Mouse (Mus musculus) left cerebral cortex, postnatal 10 days (tissue): ENCODE measurements at regions not wholly inside any gene's neighbourhood (a gene's known extent, or its start where the extent isn't known, plus 50 kb on each side); places are given as distances from the start of the nearest gene placed in this dataset.
A peak's percentile ranks its signal among the peaks of the same experiment; 100 is the strongest.

ENCODE experiments used
- DNase-seq, 2 experiments: peaks; one replicate each; pipeline ENCODE4 v3.0.0; 2021 to 2022; ENCODE audit warnings: low spot score in 2 of 2, mixed read lengths in 1 of 2; ENCODE audit errors: extremely low spot score in 1 of 2
- intact Hi-C: fragments of 180-260 bp; cut with DNase I; formaldehyde crosslinking; loops from one replicate; pipeline ENCODE4 v1.15.1; 2025

- intact Hi-C loops = no loop called here
- DNase-seq = no peak
Observed at GRCm38 (mm10) chr2:137236961-137237360, 120.5 kb upstream of the Jag1 start.

DNA sequence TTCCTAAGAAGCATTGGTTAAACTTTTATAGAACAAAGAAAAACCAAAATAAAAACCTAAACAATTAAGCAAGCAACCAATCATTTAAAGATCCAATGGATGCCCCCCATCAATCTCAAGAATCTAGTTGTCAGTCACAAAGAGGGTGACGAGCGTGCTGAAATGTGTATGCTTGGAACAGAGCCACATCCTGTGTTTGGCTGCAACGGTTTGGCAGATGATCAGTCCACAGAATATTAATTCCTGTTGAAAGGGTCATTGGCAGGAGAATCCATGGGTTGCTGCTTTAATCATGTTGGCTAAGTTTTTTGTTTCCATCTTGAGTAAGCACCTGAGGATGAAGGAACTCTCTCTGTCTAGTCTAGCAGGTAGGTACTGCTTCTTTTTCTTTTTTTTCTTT, 117.5 kb upstream of the Jag1 start:
- DNase-seq = peak in 1 of 2 experiments; percentile 36
- intact Hi-C loops = no loop called here

DNA sequence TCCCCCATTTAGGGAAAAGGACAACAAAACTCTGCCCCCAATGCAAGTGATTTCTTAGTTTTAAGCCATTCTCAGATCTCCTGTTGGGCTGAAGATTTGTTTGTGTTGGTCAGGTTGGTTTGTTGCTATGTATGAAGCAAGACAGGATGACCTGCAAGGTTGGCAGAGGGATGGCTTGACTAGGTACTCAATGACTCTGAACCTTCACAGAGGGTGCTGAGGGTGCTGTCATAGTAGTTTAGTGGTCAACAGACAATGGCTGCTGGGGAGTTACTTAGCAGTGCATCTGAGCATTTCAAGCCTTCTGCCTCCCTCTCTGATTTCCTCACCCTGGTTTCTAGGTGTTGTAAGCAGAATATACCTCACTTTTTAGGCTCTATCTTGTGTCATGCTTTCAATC, 114.7 kb upstream of the Jag1 start:
- no peak for DNase-seq
- intact Hi-C loops = no loop called here

- intact Hi-C loops = no loop called here
- DNase-seq = no peak
Observed at GRCm38 (mm10) chr2:137229422-137230069, 113.1 kb upstream of the Jag1 start.

GRCm38 (mm10) chr2:137227495-137227894, 111.1 kb upstream of the Jag1 start:
- DNase-seq = no peak
- intact Hi-C loops = no loop called here

GRCm38 (mm10) chr2:137224702-137225552, 108.5 kb upstream of the Jag1 start:
- intact Hi-C loops = no loop called here
- DNase-seq = no peak

- DNase-seq = no peak
- intact Hi-C loops = no loop called here
Observed at GRCm38 (mm10) chr2:137215697-137216096, 99.3 kb upstream of the Jag1 start.

GRCm38 (mm10) chr2:137207846-137208245, 91.4 kb upstream of the Jag1 start:
- intact Hi-C loops = no loop called here
- no peak for DNase-seq

- intact Hi-C loops = no loop called here
- DNase-seq = peak in 1 of 2 experiments; percentile 79
Observed at GRCm38 (mm10) chr2:137204274-137204850, 87.9 kb upstream of the Jag1 start.

GRCm38 (mm10) chr2:137200101-137200500, 83.7 kb upstream of the Jag1 start:
- intact Hi-C loops = no loop called here
- peak in 1 of 2 experiments; percentile 17 for DNase-seq

DNA sequence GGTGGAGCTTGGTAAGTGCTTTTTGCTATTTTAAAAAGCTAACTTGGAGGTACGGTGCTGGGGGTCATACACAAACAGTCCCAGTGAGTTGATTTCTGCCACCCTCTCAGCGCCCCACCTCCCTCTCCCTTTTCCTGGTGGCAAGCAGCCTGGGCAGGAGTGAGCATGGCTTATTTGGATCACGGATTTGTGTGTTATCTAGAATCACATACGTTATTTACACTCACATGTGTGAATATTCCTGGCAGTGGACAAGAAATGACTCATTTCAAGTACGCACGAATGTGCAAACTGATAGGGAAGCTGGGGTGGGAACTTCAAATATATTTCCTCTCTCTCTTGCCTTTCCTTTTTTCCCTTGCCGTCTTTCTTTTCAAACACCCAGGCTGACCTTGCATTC, 75.7 kb upstream of the Jag1 start:
- intact Hi-C loops = no loop called here
- no peak for DNase-seq

GRCm38 (mm10) chr2:137169176-137169575, 52.7 kb upstream of the Jag1 start:
- intact Hi-C loops = no loop called here
- DNase-seq = no peak

DNA sequence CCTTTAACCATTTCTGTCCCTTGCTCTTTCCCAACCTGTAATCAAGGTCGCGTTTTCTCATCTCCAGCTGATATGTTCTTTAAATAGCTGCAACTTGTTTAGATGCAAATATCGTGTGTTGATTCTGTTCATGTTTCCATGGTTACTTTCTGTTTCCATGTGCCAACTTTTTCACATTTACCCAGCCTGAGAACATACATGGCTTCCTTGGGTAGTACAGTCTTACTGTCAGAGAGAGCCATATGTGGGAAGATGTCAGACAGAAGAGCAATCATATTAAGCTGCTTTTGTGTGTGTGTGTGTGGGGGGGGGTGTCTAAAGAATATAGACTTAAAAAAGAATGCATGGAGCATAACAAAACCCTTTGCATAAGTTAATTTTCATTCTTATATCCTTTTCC, 52.2 kb upstream of the Jag1 start:
- intact Hi-C loops = no loop called here
- DNase-seq = no peak
